24 mouse cellular contexts compared by ENCODE assay signal in the genomic region with DNA sequence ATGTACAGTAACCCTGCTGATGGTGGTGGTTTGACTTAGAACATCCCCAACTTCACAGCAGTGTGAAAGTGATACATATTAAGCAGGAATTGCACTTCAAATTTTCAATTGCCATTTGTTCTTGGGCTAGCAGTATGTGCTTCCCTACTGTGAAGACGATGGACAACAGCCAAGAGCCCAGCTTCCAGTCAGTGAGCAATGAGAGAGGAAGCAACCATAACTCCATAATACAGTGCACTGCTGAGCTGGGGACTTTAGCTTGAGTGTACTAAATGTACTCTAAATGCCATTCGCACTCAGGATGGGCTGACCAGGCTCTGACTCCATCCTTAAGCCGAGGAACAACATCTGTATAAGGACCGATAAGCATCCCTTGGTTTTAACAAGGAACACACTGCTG.
DNase-seq lines count a peak whose midpoint lies in the region; ATAC-seq and TF ChIP-seq lines count a peak whose summit lies in the region.
"Had no signal": no experiment of that assay in that cellular context is flagged by ENCODE, and none has a peak within 500 bp of the region (broad histone marks: within the 10 kb centered on the region; RNA-seq: fewer than 3 reads in every experiment).

No protein-coding gene starts in this region.

- H3K4me3 ChIP-seq in heart, embryonic 10.5 days: no peak overlapping the region
- H3K4me3 ChIP-seq in heart, embryonic 11.5 days (ENCODE audit: low read depth, low read length): no peak overlapping the region
- H3K4me3 ChIP-seq in midbrain, postnatal 0 days (ENCODE audit: low read depth, low read length): no peak overlapping the region
- no peak overlapping the region for H3K4me3 ChIP-seq in midbrain, embryonic 10.5 days
- H3K4me3 ChIP-seq: forebrain, embryonic 10.5 days; heart, adult 2 months; heart, embryonic 15.5 days; hindbrain, embryonic 15.5 days; left cerebral cortex, adult 2 months; limb, embryonic 10.5 days; liver, embryonic 15.5 days; neural tube, embryonic 13.5 days had no signal

- TF ChIP-seq CTCF in midbrain, postnatal 0 days (IDR thresholded peaks at IDR 0.05): no peak

- H3K9ac ChIP-seq in heart, embryonic 11.5 days (ENCODE audit: low read depth, low read length): no peak overlapping the region
- H3K9ac ChIP-seq in midbrain, postnatal 0 days (replicated peaks; ENCODE audit: low read length, poor library complexity, severe bottlenecking): no peak overlapping the region
- H3K9ac ChIP-seq: heart, embryonic 15.5 days; hindbrain, embryonic 15.5 days; liver, embryonic 15.5 days; neural tube, embryonic 13.5 days had no signal

- no peaks in the 10 kb centered on the region for H3K27me3 ChIP-seq in heart, embryonic 10.5 days (ENCODE audit: insufficient read depth, poor library complexity, severe bottlenecking)
- H3K27me3 ChIP-seq in heart, embryonic 11.5 days (ENCODE audit: control insufficient read depth, insufficient read depth, low read length): no peaks in the 10 kb centered on the region
- H3K27me3 ChIP-seq in midbrain, postnatal 0 days (ENCODE audit: insufficient read depth, low read length): no peaks in the 10 kb centered on the region
- no peaks in the 10 kb centered on the region for H3K27me3 ChIP-seq in midbrain, embryonic 10.5 days (ENCODE audit: low read depth, poor library complexity, severe bottlenecking)
- H3K27me3 ChIP-seq: heart, embryonic 15.5 days; hindbrain, embryonic 15.5 days; liver, embryonic 15.5 days; neural tube, embryonic 13.5 days had no signal

- H3K4me2 ChIP-seq in heart, embryonic 11.5 days: no peak overlapping the region
- H3K4me2 ChIP-seq in midbrain, postnatal 0 days (ENCODE audit: low read depth, low read length, poor library complexity, severe bottlenecking): no peak overlapping the region
- H3K4me2 ChIP-seq: heart, embryonic 15.5 days; hindbrain, embryonic 15.5 days; liver, embryonic 15.5 days; neural tube, embryonic 13.5 days had no signal

- 84% methylated on average over 4 of the region's 4 CpGs for WGBS in heart, embryonic 10.5 days
- 83% methylated on average over 4 of the region's 4 CpGs for WGBS in heart, embryonic 11.5 days (ENCODE audit: insufficient replicate concordance)
- WGBS in midbrain, postnatal 0 days: 82% methylated on average over 4 of the region's 4 CpGs
- 93% methylated on average over 4 of the region's 4 CpGs for WGBS in midbrain, embryonic 10.5 days

- H3K36me3 ChIP-seq in heart, embryonic 10.5 days: no peaks in the 10 kb centered on the region
- H3K36me3 ChIP-seq in heart, embryonic 11.5 days (ENCODE audit: control insufficient read depth, insufficient read depth, low read length): no peaks in the 10 kb centered on the region
- no peaks in the 10 kb centered on the region for H3K36me3 ChIP-seq in midbrain, postnatal 0 days (ENCODE audit: insufficient read depth, low read length)
- no peaks in the 10 kb centered on the region for H3K36me3 ChIP-seq in midbrain, embryonic 10.5 days
- H3K36me3 ChIP-seq: forebrain, embryonic 10.5 days; heart, embryonic 15.5 days; hindbrain, embryonic 15.5 days; limb, embryonic 10.5 days; liver, embryonic 15.5 days; neural tube, embryonic 13.5 days had no signal

- H3K9me3 ChIP-seq in heart, embryonic 10.5 days: no peaks in the 10 kb centered on the region
- no peaks in the 10 kb centered on the region for H3K9me3 ChIP-seq in heart, embryonic 11.5 days (replicated peaks; ENCODE audit: control insufficient read depth, low read length)
- no peaks in the 10 kb centered on the region for H3K9me3 ChIP-seq in midbrain, postnatal 0 days (ENCODE audit: low read length)
- no peaks in the 10 kb centered on the region for H3K9me3 ChIP-seq in midbrain, embryonic 10.5 days (replicated peaks)
- H3K9me3 ChIP-seq: forebrain, embryonic 10.5 days; heart, embryonic 15.5 days; hindbrain, embryonic 15.5 days; limb, embryonic 10.5 days; liver, embryonic 15.5 days; neural tube, embryonic 13.5 days had no signal

- no peaks in the 10 kb centered on the region for H3K4me1 ChIP-seq in heart, embryonic 10.5 days
- no peaks in the 10 kb centered on the region for H3K4me1 ChIP-seq in heart, embryonic 11.5 days (ENCODE audit: control insufficient read depth, insufficient read depth, low read length)
- H3K4me1 ChIP-seq in midbrain, postnatal 0 days (ENCODE audit: insufficient read depth, low read length): no peaks in the 10 kb centered on the region
- H3K4me1 ChIP-seq in midbrain, embryonic 10.5 days: no peaks in the 10 kb centered on the region
- H3K4me1 ChIP-seq: forebrain, embryonic 10.5 days; heart, embryonic 15.5 days; hindbrain, embryonic 15.5 days; limb, embryonic 10.5 days; liver, embryonic 15.5 days had no signal

- DNase-seq in heart, embryonic 10.5 days (ENCODE audit: low spot score): peak; percentile 24
- peak; percentile 49 for DNase-seq in midbrain, postnatal 0 days (ENCODE audit: low spot score)
- DNase-seq in midbrain, embryonic 10.5 days (ENCODE audit: low spot score): no peak
- peak; percentile 35 for DNase-seq in cerebellum, adult 8-10 months
- peak; percentile 58 for DNase-seq in cerebellum, postnatal 36 days
- DNase-seq in natural killer cell, adult 2 months (ENCODE audit: low spot score in 2 of 2): no peak
- DNase-seq in kidney, adult 11 months: no peak
- DNase-seq: gastrocnemius, postnatal 25 days; heart, adult 2 months; heart, postnatal 4 days; kidney, postnatal 25 days; layer of hippocampus, adult 9-11 months; liver; midbrain, embryonic 14.5 days had no signal

- no peak overlapping the region for H3K27ac ChIP-seq in heart, embryonic 10.5 days
- no peak overlapping the region for H3K27ac ChIP-seq in heart, embryonic 11.5 days (ENCODE audit: low read depth, low read length)
- no peak overlapping the region for H3K27ac ChIP-seq in midbrain, postnatal 0 days (ENCODE audit: low read depth, low read length)
- H3K27ac ChIP-seq in midbrain, embryonic 10.5 days (replicated peaks): no peak overlapping the region
- H3K27ac ChIP-seq: forebrain, embryonic 10.5 days; heart, adult 2 months; heart, embryonic 15.5 days; hindbrain, embryonic 15.5 days; left cerebral cortex, adult 2 months; limb, embryonic 10.5 days; liver, embryonic 15.5 days; neural tube, embryonic 13.5 days had no signal

- ATAC-seq in heart, embryonic 11.5 days (replicated peaks; ENCODE audit: insufficient number of reproducible peaks, low FRiP score, low TSS enrichment): no peak
- ATAC-seq in midbrain, postnatal 0 days (ENCODE audit: low FRiP score): no peak
- ATAC-seq: CD4-positive, CD25-positive, alpha-beta regulatory T cell, adult 4 months; intestine, embryonic 16.5 days had no signal

Comparison
In these comparisons a context has a peak if more than half of its experiments do, and no peak if none do; other contexts are left out.
1. DNase-seq: peak in heart, embryonic 10.5 days (single experiment), midbrain, postnatal 0 days (single experiment), cerebellum, adult 8-10 months (single experiment) and cerebellum, postnatal 36 days (2 of 2); none in midbrain, embryonic 10.5 days (single experiment), natural killer cell, adult 2 months (0 of 2) and kidney, adult 11 months (single experiment).